Mouse (Mus musculus): ENCODE measurements around the gene Lamb3. TPM values are rescaled to one million over a fixed set of nuclear protein-coding genes. Genes with fewer than 3 reads are reported as not detected.
"Not testable (repeated sequence)": the region's sequence is repeated elsewhere in the genome, so short reads cannot be mapped to it uniquely, and the experiment has no call there.

Gene Lamb3
- polyA plus RNA-seq, 1 experiment from 2014 or later: 0.28 TPM

DNA sequence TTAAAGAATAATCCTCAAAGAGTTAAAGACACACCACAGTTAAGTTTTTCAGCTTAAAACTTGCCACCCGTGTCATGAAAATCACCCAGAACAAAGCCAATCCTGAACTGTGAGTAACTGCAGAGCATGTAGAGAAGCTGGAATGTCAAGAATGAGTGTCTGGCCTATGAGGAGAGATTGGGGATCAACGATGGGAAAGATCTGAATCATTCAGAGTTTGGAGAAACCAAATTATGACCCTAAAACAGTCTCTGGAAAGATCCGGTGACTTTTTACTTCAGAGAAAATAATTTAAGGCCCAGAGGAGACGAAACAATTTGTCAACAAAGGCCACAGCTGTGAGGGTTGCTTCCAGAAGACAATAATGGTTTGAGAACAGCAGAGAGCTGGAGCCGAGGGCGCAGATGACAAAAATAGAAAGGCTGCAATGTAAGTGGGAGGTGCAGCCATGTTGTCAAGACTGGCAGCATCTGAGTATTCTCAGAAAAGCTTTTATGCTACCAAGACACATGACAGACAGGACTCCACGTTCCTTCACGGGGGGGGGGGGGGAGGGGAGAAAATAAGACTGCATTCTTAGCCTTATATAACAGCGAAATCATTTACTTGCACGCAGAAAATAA, 36.2 kb downstream of the Lamb3 start:
- WGBS: 69% methylated on average over 10 of the region's 10 CpGs
- Histone ChIP-seq H3K4me3 (ENCODE audit: low read depth, low read length) (no peak overlapping the region), H3K4me2 (ENCODE audit: low read depth, low read length, severe bottlenecking) (no peak overlapping the region), H3K9me3 (ENCODE audit: control insufficient read depth, low read length) (no peaks in the 10 kb centered on the region), H3K36me3 (ENCODE audit: control insufficient read depth, insufficient read depth, low read length) (no peaks in the 10 kb centered on the region), H3K27ac (ENCODE audit: low read depth, low read length) (no peak overlapping the region), H3K4me1 (replicated peaks; ENCODE audit: control insufficient read depth, insufficient read depth, low read length) (no peaks in the 10 kb centered on the region; the same call in 1 of the 2 replicates), H3K27me3 (ENCODE audit: control insufficient read depth, insufficient read depth, low read length) (no peaks in the 10 kb centered on the region), H3K9ac (ENCODE audit: low read length) (no peak overlapping the region)
- ATAC-seq (replicated peaks; ENCODE audit: low FRiP score) (no peak), DNase-seq (ENCODE audit: low spot score) (no peak)

DNA sequence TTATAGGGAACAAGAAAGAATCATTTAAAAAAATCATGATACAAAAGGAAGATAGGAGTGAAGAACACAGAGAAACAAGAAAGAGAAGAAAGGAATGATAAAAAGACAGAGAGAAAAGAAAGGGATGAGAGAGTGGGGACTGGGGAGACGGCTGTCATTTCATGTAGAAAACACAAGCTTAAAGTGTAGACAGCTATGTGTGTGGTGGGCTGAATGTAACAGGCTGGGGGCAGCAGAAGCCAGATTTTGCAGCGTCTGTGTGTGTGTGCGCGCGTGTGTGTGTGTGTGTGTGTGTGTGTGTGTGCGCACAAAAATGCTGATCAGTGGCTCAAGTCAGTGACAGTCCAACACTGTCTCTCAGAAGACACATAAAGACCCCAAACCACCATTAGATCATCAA, 36.7 kb downstream of the Lamb3 start:
- H3K4me2 ChIP-seq (ENCODE audit: low read depth, low read length, severe bottlenecking): no peak overlapping the region
- no peak overlapping the region for H3K9ac ChIP-seq (ENCODE audit: low read length)
- no peak for ATAC-seq (replicated peaks; ENCODE audit: low FRiP score)
- H3K4me1 ChIP-seq (replicated peaks; ENCODE audit: control insufficient read depth, insufficient read depth, low read length): no peaks in the 10 kb centered on the region; the same call in 1 of the 2 replicates
- H3K9me3 ChIP-seq (ENCODE audit: control insufficient read depth, low read length): no peaks in the 10 kb centered on the region
- H3K27me3 ChIP-seq (ENCODE audit: control insufficient read depth, insufficient read depth, low read length): no peaks in the 10 kb centered on the region
- 88% methylated on average over 6 of the region's 6 CpGs for WGBS
- no peak for DNase-seq (ENCODE audit: low spot score)
- H3K4me3 ChIP-seq (ENCODE audit: low read depth, low read length): no peak overlapping the region
- H3K27ac ChIP-seq (ENCODE audit: low read depth, low read length): no peak overlapping the region
- H3K36me3 ChIP-seq (ENCODE audit: control insufficient read depth, insufficient read depth, low read length): no peaks in the 10 kb centered on the region

DNA sequence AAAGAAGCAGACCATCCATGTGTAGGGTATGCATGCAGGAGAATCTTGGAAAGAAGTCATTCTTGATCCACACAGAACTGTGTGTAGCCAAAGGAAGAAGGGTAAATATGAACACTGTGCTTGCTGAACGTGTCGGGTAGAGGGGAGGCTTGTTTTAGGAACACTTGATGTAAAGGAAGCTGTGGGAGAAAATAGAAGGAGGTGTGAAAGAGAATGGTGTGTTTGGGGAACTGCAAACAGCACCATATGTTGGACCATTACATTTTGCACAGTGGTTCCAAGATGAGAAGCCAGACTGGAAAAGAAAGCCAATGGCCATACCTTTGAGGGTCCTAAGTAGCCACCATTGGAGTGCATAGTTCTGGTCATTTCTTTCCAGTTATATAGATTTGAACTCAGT, 42.5 kb downstream of the Lamb3 start:
- DNase-seq (ENCODE audit: low spot score) (no peak), ATAC-seq (replicated peaks; ENCODE audit: low FRiP score) (no peak)
- Histone ChIP-seq H3K4me3 (ENCODE audit: low read depth, low read length) (no peak overlapping the region), H3K4me2 (ENCODE audit: low read depth, low read length, severe bottlenecking) (no peak overlapping the region), H3K27ac (ENCODE audit: low read depth, low read length) (no peak overlapping the region), H3K36me3 (ENCODE audit: control insufficient read depth, insufficient read depth, low read length) (no peaks in the 10 kb centered on the region), H3K27me3 (ENCODE audit: control insufficient read depth, insufficient read depth, low read length) (no peaks in the 10 kb centered on the region), H3K9ac (ENCODE audit: low read length) (no peak overlapping the region), H3K4me1 (replicated peaks; ENCODE audit: control insufficient read depth, insufficient read depth, low read length) (no peaks in the 10 kb centered on the region), H3K9me3 (ENCODE audit: control insufficient read depth, low read length) (no peaks in the 10 kb centered on the region)
- 77% methylated on average over 2 of the region's 2 CpGs for WGBS

DNA sequence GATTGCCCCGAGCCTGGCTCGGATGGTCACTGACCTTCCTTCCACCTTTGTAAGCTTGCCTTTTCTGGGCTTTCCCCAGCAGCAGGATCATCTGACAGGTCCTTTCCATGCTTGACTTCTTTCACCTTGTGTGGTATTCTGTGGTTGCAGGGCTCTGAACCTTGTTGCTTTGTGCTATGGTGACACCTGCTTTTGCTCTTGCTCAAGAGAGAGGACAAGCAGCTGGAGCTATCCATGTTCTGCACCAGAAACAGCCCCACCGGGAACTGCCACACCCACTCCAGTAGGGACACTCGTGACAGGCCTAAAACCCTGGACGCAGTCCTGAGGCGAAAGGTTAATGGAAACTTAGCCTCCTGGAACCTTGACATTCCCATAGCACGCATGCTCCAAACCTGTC, 43.9 kb downstream of the Lamb3 start:
- 90% methylated on average over 7 of the region's 7 CpGs for WGBS
- H3K36me3 ChIP-seq (ENCODE audit: control insufficient read depth, insufficient read depth, low read length): no peaks in the 10 kb centered on the region
- H3K9ac ChIP-seq (ENCODE audit: low read length): no peak overlapping the region
- no peaks in the 10 kb centered on the region for H3K27me3 ChIP-seq (ENCODE audit: control insufficient read depth, insufficient read depth, low read length)
- no peak overlapping the region for H3K4me2 ChIP-seq (ENCODE audit: low read depth, low read length, severe bottlenecking)
- H3K9me3 ChIP-seq (ENCODE audit: control insufficient read depth, low read length): no peaks in the 10 kb centered on the region
- ATAC-seq (replicated peaks; ENCODE audit: low FRiP score) (no peak), DNase-seq (ENCODE audit: low spot score) (no peak)
- no peak overlapping the region for H3K4me3 ChIP-seq (ENCODE audit: low read depth, low read length)
- no peak overlapping the region for H3K27ac ChIP-seq (ENCODE audit: low read depth, low read length)
- no peaks in the 10 kb centered on the region for H3K4me1 ChIP-seq (replicated peaks; ENCODE audit: control insufficient read depth, insufficient read depth, low read length)

DNA sequence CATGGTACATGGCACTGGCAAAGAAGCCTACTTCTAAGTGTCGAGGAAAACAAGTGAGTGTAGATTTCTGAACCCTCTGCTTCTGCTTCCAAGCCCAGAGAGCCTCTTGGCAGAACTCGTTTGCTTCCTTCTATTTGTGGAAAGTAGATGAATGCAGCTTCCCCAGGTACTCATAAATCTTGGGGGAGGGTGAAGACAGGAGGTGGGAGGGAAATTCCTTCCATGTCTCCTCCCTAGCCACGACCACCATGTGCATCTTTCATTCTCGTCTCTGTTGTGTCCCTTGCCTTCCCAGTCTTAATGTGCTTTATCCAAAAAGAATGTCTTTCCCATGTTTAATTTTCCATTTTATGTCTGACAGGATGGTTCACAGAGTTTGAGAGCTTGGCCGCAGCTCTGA, 45.1 kb downstream of the Lamb3 start:
- H3K9ac ChIP-seq (ENCODE audit: low read length): no peak overlapping the region
- DNase-seq (ENCODE audit: low spot score) (no peak), ATAC-seq (replicated peaks; ENCODE audit: low FRiP score) (no peak)
- no peaks in the 10 kb centered on the region for H3K4me1 ChIP-seq (replicated peaks; ENCODE audit: control insufficient read depth, insufficient read depth, low read length)
- WGBS: 72% methylated on average over 5 of the region's 5 CpGs
- no peaks in the 10 kb centered on the region for H3K36me3 ChIP-seq (ENCODE audit: control insufficient read depth, insufficient read depth, low read length)
- no peak overlapping the region for H3K4me3 ChIP-seq (ENCODE audit: low read depth, low read length)
- no peaks in the 10 kb centered on the region for H3K9me3 ChIP-seq (ENCODE audit: control insufficient read depth, low read length)
- no peaks in the 10 kb centered on the region for H3K27me3 ChIP-seq (ENCODE audit: control insufficient read depth, insufficient read depth, low read length)
- no peak overlapping the region for H3K4me2 ChIP-seq (ENCODE audit: low read depth, low read length, severe bottlenecking)
- H3K27ac ChIP-seq (ENCODE audit: low read depth, low read length): no peak overlapping the region

DNA sequence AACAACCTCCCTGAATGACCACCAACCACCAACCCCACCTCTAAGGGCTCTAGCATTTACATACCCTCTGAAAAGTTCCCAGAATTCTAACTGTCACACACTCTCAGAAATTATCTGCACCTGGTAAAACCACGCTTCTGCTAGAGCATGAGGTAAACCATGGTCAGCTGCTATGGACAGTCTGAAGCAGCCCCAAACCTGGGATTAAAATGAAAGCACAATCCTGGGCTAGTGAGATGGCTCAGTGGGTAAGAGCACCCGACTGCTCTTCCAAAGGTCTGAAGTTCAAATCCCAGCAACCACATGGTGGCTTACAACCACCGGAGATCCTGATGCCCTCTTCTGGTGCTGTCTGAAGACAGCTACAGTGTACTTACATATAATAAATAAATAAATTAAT, 46.4 kb downstream of the Lamb3 start:
- H3K9ac ChIP-seq (ENCODE audit: low read length); H3K27me3 ChIP-seq (ENCODE audit: control insufficient read depth, insufficient read depth, low read length); H3K4me3 ChIP-seq (ENCODE audit: low read depth, low read length); H3K27ac ChIP-seq (ENCODE audit: low read depth, low read length); H3K36me3 ChIP-seq (ENCODE audit: control insufficient read depth, insufficient read depth, low read length); H3K4me2 ChIP-seq (ENCODE audit: low read depth, low read length, severe bottlenecking); H3K9me3 ChIP-seq (ENCODE audit: control insufficient read depth, low read length); DNase-seq (ENCODE audit: low spot score); ATAC-seq (replicated peaks; ENCODE audit: low FRiP score); H3K4me1 ChIP-seq (replicated peaks; ENCODE audit: control insufficient read depth, insufficient read depth, low read length): not testable (repeated sequence)
- 82% methylated on average over 3 of the region's 3 CpGs for WGBS

DNA sequence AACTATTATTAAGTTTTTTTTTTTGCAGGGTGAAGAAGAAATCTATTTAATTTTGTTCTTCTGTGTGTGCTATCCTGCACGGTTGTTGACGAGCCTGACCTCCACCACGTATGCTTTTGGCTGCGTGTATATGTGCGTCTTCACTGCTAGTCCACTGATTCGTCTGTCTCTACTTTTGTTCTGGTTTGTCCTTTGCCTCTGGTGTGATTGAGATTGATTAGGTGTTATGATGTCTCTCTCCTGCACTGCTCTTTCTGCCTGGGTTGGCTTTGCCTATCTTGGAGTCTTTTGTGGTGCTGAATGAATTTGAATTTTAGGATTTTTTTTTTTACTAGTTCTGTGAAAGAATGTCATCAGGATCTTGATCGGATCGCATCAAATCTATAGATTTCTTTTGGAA, 47.5 kb downstream of the Lamb3 start:
- ATAC-seq (replicated peaks; ENCODE audit: low FRiP score): no peak
- Histone ChIP-seq H3K27ac (ENCODE audit: low read depth, low read length) (no peak overlapping the region), H3K9me3 (ENCODE audit: control insufficient read depth, low read length) (no peaks in the 10 kb centered on the region), H3K27me3 (ENCODE audit: control insufficient read depth, insufficient read depth, low read length) (no peaks in the 10 kb centered on the region), H3K4me2 (ENCODE audit: low read depth, low read length, severe bottlenecking) (no peak overlapping the region), H3K36me3 (ENCODE audit: control insufficient read depth, insufficient read depth, low read length) (no peaks in the 10 kb centered on the region), H3K4me3 (ENCODE audit: low read depth, low read length) (no peak overlapping the region), H3K9ac (ENCODE audit: low read length) (no peak overlapping the region), H3K4me1 (replicated peaks; ENCODE audit: control insufficient read depth, insufficient read depth, low read length) (no peaks in the 10 kb centered on the region)
- WGBS: 74% methylated on average over 8 of the region's 8 CpGs
- DNase-seq (ENCODE audit: low spot score): no peak

DNA sequence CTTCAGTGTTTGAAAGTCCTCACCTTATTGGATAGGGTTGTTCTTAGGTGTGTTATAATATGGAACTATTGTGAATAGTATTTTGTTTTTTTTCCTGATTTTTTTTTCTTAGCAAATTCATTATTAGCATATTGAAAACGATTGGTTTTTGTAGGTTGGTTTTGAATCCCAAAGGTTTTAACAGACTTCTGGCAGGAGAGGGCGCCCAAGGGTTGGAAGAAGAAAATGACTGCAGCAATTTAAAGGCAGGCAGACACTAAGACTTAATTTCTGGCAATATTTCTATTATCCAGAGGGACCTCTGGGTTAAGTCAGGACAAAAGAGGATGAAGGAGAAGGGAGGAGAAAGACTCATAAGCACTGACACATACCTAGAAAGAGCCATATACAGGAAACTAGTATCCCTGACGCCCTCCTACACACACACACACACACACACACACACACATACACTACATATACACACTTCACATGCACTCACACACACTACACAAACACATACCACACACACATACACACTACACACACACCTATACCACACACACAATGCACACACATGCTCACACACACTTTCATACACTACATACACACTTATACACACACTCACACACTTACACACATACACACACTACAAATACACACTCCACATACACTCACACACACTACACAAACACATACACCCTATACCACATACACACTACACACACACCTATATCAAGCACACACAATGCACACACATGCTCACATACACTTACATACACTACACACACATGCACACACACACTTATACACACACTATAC, 48.2 kb downstream of the Lamb3 start:
- WGBS: 36% methylated on average over 3 of the region's 3 CpGs
- no peaks in the 10 kb centered on the region for H3K4me1 ChIP-seq (replicated peaks; ENCODE audit: control insufficient read depth, insufficient read depth, low read length)
- ATAC-seq (replicated peaks; ENCODE audit: low FRiP score) (peak; percentile 55), DNase-seq (ENCODE audit: low spot score) (peak; percentile 56)
- H3K4me3 ChIP-seq (ENCODE audit: low read depth, low read length): no peak overlapping the region
- H3K27me3 ChIP-seq (ENCODE audit: control insufficient read depth, insufficient read depth, low read length): no peaks in the 10 kb centered on the region
- H3K27ac ChIP-seq (ENCODE audit: low read depth, low read length): no peak overlapping the region
- H3K9me3 ChIP-seq (ENCODE audit: control insufficient read depth, low read length): no peaks in the 10 kb centered on the region
- no peak overlapping the region for H3K4me2 ChIP-seq (ENCODE audit: low read depth, low read length, severe bottlenecking)
- no peak overlapping the region for H3K9ac ChIP-seq (ENCODE audit: low read length)
- H3K36me3 ChIP-seq (ENCODE audit: control insufficient read depth, insufficient read depth, low read length): no peaks in the 10 kb centered on the region

DNA sequence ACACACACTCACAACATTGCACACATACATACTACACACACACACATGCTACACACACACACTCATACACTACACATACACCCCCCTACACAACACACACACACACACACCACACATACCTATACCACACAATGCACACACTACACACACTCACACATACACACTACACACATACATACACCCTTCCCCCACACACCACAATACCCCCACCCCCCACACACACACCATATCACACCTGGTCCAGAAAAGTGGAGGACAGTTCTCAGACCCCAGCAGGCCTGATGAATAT, 48.7 kb downstream of the Lamb3 start:
- Histone ChIP-seq H3K27ac (ENCODE audit: low read depth, low read length) (no peak overlapping the region), H3K36me3 (ENCODE audit: control insufficient read depth, insufficient read depth, low read length) (no peaks in the 10 kb centered on the region), H3K4me2 (ENCODE audit: low read depth, low read length, severe bottlenecking) (no peak overlapping the region), H3K9me3 (ENCODE audit: control insufficient read depth, low read length) (no peaks in the 10 kb centered on the region), H3K4me1 (replicated peaks; ENCODE audit: control insufficient read depth, insufficient read depth, low read length) (no peaks in the 10 kb centered on the region), H3K9ac (ENCODE audit: low read length) (no peak overlapping the region), H3K27me3 (ENCODE audit: control insufficient read depth, insufficient read depth, low read length) (no peaks in the 10 kb centered on the region), H3K4me3 (ENCODE audit: low read depth, low read length) (no peak overlapping the region)
- ATAC-seq (replicated peaks; ENCODE audit: low FRiP score) (peak; percentile 33; the same call in 1 of the 2 replicates), DNase-seq (ENCODE audit: low spot score) (no peak)
